Mouse (Mus musculus) layer of hippocampus, postnatal 10 days (tissue): ENCODE data around the gene Hist1h1a. TPM values are rescaled to one million over a fixed set of nuclear protein-coding genes. Genes with fewer than 3 reads are reported as not detected.

Experiments
- DNase-seq, 2 experiments: peaks; one replicate each; pipeline ENCODE4 v3.0.0; 2021; ENCODE audit warnings: low spot score in 2 of 2
- total RNA-seq, 2 experiments: library from RNA; stranded (reverse); gene quantifications; 2 replicates each; pipeline ENCODE4 v1.2.3; 2021

Gene Hist1h1a
- total RNA-seq, 2 experiments from 2014 or later = 47.3 to 51.5 TPM

DNA sequence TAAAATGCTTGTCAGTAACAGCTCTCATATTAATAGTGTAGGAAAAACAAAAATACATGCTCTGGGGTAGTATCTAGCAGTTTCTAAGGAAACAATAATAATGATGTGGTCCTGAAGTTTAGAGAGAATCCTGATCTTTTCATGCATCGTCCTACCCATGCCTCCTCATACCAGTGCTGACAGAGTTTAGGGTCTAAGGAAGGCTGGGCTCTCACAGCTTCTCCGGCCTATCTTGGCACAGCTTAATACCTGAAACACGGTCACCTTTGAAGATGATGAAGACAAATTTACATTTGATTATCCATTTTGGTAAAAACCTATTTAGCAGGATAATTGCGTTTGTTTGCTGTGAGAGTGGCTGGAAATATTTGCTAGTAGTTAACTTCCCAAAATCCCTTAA is 19.5 kb upstream of the Hist1h1a start:
- DNase-seq = no peak

DNA sequence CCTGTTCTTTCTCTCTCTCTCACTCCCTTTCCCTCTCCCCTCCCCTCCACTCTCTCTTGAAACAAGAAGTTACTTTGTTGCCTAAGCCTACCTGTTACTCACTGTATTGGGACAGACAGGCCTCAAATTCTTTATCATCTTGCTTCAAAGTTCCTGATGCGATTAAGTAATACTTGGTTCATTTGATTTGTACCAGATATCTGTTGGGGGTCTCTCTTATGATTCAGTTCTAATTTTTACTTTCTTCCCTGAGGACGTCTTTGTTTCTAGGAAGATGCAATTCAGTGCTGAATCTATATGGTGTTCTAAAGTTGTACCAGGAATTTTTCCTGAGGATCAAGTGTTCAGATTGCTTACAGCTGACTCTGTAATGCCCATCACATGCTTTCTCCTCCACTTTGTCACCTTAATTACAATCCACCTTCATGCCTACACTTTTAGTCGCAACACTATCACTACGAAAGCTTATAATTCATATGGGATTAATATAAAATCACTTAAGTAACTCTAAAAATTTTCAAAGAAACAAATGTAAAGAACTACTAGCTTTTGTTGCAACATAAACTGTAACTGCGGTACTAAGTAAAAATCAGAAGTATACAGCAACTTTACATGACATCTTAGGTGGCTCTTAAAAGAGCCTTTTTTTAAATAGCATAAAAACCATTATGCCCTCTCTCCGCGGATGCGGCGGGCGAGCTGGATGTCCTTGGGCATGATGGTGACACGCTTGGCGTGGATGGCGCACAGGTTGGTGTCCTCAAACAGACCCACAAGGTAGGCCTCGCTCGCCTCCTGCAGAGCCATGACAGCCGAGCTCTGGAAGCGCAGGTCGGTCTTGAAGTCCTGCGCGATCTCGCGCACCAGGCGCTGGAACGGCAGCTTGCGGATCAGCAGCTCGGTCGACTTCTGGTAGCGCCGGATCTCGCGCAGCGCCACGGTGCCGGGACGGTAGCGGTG is 18.8 kb upstream of the Hist1h1a start:
- no peak for DNase-seq

DNA sequence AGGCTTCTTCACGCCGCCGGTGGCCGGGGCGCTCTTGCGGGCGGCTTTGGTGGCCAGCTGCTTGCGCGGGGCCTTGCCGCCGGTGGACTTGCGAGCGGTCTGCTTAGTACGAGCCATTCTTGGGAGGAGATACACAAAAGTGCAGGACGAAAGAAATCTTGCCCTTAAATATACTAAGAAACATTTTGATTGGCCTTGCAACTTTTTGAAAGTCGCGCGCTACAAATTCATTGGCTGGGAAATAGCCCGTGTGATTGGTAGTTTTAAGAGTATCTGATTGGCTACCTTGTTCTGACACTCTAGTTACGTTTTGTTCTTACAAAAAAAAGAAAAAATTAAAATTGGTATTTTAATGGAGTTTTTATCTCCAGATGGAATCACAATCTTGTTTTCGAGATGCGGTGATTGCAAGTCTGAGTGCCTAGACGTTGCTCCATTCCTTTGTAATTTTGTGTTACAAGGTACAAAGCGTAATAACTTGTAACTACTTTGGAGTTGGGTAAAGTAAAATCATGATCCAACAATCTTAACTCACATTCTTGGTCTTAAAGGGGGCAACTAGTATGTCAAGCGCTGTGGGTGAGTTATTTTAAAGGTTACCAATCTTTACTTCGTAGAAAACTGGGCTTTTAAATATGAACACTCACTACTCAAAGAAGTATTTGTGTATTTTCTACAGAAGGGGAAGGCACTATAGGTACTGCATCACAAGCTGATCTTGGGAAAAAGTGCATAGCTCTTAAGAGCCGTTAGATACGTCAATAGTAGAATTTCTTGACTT is 17.9 kb upstream of the Hist1h1a start, which contains the start of gene Hist1h3c:
Gene Hist1h3c, minus strand, starts transcription at position 222 of the 781 bp plus-strand sequence.
- DNase-seq = peak; percentile 87 to 89

DNA sequence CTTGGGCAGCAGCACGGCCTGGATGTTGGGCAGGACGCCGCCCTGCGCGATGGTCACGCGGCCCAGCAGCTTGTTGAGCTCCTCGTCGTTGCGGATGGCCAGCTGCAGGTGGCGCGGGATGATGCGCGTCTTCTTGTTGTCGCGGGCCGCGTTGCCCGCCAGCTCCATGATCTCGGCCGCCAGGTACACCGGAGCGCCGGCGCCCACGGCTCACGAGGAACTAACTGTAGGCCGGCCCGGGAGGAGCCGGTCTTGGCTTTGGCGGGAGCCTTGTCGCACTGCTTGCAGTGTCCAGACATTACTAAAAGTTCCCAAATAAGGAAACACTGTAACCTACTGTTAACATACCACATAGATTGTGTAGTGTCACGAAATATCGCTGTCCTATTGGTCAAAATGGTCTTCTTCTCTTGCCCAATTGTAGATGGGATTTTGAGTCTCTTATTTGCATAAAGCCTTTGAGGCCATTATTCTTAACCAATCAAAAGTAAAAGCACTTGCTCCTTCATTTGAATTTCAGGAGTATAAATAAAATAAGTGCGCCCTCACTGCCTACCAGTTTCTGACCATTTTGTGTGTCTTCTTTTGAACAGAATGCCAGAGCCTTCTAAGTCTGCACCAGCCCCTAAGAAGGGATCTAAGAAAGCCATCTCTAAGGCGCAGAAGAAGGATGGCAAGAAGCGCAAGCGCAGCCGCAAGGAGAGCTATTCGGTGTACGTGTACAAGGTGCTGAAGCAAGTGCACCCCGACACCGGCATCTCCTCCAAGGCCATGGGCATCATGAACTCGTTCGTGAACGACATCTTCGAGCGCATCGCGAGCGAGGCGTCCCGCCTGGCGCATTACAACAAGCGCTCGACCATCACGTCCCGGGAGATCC is 17.0 kb upstream of the Hist1h1a start, which contains the start of gene Hist1h2bb:
Gene Hist1h2bb, plus strand, starts transcription at position 534 of the 880 bp plus-strand sequence.
- DNase-seq = peak; percentile 67 to 72

DNA sequence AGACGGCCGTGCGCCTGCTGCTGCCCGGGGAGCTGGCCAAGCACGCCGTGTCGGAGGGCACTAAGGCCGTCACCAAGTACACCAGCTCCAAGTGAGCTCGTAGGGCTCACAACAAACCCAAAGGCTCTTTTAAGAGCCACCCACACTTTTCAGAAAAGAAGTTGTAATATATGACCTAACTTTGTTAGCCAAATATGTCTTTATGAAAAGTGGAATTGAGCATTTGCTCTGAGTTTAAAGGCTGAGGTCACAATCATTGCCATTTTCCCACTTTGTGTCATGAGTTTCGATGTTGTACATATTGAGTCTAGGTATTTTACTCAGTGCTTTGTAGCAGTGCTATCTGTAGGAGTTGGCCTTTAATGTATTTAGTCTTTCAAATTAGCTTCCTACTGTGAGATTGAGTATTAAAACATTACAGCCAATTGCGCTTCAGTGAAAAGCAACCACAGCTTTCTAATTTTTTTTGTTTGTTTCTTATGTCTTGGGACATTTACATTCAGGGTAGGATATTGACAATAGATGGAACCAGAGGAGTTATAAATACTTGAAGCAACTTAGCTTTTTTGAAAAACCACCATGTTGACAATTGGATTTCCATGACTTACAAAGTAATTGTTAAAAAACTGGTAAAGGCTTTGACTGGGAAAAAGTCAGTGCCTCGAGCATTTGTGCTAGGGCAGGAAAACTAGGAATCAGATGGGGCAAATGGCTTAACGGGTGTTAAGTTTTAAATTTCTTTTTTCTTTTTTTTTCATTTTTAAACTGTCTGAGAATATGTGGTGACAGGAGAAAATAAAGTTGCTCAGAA is 16.2 kb upstream of the Hist1h1a start:
- no peak for DNase-seq

DNA sequence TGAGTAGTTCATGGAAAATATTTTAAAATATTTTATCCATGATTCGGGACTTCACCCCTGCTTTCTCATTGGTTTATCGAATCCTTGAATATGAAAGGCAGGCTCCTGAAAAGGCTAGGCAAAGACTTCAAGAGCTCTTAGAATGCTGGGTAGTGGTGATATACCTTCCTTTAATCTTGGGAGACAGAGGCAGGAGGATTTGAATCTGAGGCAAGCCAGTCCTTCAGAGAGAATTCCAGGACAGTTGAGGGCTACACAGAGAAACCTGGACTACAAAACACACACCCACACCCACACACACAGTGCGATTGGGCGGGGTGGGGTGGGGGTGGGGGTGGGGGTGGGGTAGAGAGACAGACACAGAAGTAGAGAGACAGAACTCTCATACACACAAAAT is 15.6 kb upstream of the Hist1h1a start:
- DNase-seq = no peak

DNA sequence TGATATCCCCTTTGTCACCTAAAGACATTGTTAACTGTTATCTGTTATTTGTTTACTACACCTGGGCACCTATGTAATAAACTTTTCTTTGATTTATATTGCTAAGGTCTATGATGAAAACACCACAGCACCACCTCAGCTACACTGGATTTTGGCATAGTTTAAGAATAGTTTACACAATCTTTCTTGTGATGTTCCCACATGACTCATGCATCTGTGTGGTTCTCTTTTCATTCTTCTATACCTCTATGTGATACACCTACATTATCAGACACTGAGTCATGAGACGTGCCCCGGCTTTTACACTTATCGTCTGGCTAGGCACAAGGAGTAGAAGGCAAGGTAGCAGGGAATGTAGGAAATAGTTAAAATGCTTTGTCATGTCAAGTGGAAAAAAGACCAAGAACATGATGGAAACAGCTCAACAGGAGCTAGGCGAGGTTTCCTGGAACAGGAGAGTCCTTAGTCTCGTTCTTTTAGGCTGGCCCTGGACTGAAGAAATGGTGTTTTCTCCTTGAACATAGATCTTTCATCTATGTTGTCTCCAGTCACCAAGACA is 13.8 kb upstream of the Hist1h1a start:
- no peak for DNase-seq

DNA sequence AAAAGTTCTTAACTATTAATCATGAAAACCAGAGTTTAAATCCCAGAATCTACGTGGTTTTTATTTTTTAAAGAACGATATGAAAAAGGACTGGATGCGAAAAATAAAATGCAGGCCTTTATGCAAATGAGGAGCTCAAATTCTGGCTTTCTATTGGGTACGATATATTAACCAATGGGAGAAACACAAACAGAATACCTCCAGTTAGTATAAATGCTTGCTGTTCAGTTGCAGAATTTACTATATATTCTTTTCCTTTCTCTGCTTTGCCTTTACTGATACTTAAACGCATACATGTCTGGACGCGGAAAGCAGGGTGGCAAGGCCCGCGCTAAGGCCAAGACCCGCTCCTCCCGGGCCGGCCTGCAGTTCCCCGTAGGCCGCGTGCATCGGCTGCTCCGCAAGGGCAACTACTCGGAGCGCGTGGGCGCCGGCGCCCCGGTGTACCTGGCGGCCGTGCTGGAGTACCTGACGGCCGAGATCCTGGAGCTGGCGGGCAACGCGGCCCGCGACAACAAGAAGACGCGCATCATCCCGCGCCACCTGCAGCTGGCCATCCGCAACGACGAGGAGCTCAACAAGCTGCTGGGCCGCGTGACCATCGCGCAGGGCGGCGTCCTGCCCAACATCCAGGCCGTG is 12.5 kb upstream of the Hist1h1a start, which contains the start of gene Hist1h2ab:
Gene Hist1h2ab, plus strand, starts transcription at position 288 of the 639 bp plus-strand sequence.
- peak in 1 of 2 experiments; percentile 57 for DNase-seq

DNA sequence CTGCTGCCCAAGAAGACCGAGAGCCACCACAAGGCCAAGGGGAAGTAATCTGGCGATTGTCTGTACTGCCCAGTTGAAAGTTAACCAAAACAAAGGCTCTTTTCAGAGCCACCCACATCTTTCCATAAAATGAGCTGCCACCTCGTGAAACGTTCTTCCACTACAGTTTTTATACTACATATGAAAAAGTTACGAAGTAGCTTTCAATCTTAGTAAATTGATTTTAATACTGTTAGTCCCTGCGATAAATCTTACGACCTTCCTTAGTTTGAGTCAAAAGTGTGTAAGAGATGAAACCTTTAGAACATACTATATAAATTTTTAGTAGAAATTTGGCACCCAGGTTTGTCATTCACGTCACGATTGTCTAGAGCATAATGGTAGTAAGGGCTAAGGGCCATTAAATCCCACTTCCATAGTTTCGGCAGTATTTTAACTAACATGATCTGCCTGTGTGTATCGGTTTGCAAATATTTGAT is 11.9 kb upstream of the Hist1h1a start:
- DNase-seq = no peak

DNA sequence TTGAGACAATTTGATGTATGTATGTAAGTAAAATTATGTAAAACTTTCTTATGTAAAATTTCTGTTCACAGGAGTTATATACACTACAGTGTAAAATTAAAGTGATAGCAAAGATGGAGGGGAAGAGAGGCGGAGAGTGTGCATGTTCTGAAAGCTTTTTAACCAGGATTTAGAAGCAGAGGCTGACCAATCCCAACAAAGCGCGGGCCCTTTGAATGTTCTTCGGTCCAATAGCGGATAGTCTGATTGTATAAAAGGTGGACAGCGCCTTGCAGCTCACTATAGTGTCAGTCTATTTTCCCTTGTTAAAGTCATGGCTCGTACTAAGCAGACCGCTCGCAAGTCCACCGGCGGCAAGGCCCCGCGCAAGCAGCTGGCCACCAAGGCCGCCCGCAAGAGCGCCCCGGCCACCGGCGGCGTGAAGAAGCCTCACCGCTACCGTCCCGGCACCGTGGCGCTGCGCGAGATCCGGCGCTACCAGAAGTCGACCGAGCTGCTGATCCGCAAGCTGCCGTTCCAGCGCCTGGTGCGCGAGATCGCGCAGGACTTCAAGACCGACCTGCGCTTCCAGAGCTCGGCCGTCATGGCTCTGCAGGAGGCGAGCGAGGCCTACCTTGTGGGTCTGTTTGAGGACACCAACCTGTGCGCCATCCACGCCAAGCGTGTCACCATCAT is 11.3 kb upstream of the Hist1h1a start, which contains the start of gene Hist1h3b:
Gene Hist1h3b, plus strand, starts transcription at position 201 of the 675 bp plus-strand sequence.
- peak; percentile 92 for DNase-seq

DNA sequence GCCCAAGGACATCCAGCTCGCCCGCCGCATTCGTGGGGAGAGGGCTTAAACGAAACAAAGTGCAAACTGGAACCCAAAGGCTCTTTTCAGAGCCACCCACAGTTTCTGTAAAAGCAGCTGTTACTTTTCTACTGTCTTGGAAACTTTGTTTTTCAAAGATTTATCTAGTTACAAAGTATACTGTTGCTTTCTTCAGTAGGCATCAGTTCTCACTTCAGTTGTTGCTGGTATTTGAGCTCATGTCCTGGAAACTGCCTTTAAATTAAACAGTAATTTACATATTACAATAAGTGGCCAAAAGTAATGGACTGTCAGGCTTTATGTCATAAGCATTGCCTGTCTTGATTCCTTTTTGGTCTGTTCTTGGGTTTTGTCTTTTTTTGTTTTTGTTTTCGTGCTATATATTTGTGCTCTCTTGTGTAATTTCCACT is 10.7 kb upstream of the Hist1h1a start:
- DNase-seq = no peak

DNA sequence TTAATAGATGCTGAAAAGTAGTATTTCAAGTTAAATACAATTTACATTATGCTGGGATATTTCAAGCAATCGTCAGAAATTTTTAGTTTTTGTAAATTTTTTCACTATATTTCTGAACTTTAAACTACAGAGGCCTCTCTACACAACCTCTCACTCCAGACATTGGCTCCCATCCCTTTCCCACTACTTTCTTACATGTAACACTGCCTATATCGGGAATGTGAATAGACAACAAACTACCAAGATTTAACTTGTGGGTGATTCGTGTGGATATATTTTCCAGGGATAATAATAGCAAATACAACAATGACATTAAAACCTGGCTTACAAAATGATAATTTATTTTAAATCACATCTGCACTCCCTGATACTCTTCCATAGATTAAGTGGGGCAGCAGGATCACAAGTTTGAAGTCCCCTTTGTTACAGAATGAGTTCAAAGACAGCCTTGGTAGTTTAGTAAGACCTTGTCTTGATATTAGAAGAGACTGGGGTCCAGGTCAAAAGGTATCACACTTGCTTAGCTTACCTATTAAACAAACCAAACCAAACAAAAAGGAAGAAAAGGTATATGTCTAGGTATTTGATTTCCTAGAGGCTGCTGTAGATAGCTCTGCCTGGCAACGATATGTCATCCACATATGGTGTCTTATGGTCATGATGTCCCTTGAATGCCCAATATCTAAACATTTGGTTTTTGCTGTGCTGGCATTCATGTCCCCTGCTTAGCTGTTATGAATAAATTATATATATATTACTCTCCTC is 10.0 kb upstream of the Hist1h1a start:
- DNase-seq = no peak

DNA sequence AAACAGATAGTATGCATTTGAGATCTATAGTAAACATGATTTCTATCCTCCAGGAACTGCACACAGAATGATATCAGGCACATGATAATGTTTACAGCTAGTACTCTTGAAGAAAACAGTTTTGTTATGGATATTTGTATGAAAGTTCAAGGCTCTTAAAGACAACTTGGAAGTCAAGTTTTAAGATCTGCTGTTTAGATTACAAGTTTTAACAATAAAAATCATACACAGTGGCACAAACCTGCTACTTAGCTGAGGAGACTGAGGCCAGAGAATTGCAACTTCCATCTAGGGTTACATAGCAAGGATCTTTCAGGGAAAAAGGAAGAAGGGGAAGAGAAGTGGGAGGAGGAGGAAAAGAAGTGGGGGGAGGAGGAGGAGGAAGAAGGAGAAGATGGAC is 8.5 kb upstream of the Hist1h1a start:
- DNase-seq = no peak

DNA sequence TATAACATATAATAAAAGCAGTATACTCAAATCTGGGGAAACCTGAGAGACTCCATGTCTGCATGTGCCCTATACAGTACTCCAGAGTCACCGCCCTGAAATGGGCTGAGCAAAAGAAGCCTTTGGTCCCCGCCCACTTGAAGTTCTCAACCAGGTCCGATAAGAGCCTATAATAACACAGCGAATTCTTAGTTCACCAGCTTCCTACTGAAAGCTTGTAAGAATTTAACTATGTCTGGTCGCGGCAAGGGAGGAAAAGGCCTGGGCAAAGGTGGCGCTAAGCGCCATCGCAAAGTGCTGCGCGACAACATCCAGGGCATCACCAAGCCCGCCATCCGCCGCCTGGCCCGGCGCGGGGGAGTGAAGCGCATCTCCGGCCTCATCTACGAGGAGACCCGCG is 6.7 kb upstream of the Hist1h1a start, which contains the start of gene Hist1h4b:
Gene Hist1h4b, plus strand, starts transcription at position 224 of the 400 bp plus-strand sequence.
- DNase-seq = peak; percentile 77 to 82

DNA sequence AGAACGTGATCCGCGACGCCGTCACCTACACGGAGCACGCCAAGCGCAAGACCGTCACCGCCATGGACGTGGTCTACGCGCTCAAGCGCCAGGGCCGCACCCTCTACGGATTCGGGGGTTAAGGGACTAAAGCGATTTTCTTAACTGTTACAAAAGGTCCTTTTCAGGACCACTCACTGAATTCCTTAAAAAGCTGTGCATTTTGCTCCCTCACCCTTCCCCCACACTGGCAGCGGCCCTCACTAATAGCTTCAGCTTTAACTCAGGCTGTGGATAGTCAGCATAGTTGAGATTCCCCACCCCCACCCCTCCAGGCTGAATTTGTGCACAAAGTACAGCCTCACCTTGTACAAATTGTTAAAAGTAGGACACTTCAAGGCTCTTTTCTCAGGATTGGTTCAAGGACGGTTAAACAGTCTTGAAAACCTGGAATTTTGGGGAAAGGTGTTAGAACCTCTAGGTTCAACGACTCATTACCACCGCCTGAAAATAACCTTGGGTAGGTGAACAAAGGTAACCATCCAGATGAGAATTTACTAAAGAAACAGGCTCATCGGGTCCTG is 6.2 kb upstream of the Hist1h1a start:
- DNase-seq = peak in 1 of 2 experiments; percentile 15

DNA sequence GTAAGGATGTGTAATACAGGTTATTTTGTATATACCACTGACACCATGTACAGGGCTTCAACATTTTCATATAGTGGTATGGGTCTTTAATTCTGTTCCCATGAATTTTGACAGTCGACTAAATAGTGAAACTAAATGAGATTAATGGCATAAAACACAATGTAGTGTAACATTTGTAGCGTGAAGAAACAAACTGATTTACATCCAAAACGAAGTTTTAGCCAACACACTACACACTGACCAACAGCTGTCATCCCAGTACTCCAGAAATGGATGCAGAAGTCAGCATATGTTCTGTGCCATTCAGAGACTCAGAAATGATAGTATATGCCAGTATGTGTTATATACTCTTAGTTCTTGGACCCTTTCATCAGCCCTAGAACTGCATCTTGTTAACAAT is 5.5 kb upstream of the Hist1h1a start:
- DNase-seq = no peak

DNA sequence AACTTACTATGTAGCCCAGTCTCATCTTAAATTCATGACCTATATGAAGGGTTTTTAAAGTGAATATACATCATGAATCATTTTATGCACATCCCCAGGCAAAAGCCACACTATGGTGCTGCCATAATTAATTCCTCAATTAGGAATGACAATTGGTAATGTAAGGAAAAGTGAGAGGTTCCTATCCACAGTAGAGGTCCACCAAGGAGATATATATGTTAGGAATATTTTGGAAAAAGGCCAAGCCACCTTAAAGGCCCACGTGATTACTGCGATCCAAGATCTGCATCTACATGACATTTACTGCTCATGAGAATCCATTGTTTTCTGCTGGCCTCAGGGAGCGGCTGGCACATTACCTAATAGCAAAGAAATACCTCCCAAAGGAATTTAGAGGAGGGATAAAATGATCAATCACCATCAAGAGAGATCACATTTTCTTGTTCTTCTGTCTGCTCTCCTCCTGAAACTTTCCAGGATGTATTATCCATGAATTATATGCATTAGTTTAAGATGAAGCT is 4.2 kb upstream of the Hist1h1a start:
- no peak for DNase-seq
